Mouse (Mus musculus): Measurements from ENCODE around the gene Rnf11. TPM values are rescaled to one million over a fixed set of nuclear protein-coding genes. Genes with fewer than 3 reads are reported as not detected.

Rnf11 gene
- 100 to 1,000 TPM in 2 of 4 experiments, 10 to 100 TPM in 2; 83.1 to 110 (median 98.7) TPM for total RNA-seq (2022)

DNA sequence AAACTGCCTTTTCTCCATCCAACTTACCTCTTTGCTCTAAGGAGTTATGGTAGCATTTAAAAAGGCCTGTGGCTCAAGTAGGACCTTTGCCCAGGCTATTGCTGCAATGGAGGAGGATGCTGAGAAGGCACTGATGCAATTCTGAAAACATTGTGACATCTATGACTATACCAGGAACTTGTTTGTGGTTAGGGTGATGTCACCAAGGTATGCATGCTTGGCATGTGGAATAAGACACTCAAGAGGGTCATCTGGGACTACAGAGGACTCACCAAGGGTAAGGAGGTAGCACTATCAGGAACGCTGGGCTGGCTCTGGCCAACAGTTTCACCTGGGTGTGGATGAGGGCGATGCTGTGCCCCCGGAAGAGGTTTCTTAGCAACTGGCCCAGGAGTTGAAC, at the start of gene Rnf11:
Rnf11 (minus strand) TSS at position 108 of the 400 bp plus-strand sequence.
- DNase-seq (ENCODE audit: low spot score): no peak

DNA sequence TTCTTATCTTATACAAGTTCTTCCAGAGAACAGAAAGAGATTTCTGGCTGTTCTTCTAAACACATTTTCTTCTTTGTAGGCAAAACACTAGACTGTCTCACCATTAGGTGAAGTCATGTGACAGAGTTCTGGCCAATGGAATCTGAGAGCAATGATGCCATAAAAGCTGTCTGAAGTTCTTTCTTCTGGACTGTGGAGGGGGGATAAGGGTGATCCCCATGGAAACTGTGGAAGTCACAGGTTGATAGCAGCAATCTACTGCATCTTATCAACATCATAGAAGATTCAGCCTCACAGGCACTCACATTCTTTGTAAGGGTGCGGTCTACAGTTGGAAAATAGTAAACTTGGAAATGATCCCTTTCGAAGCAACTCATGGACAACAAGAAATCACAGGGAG, 46.6 kb upstream of the Rnf11 start, which contains the start of gene 4930522H14Rik:
4930522H14Rik (minus strand) TSS at position 187 of the 400 bp plus-strand sequence.
- DNase-seq (ENCODE audit: low spot score): no peak

GRCm38 (mm10) chr4:109530245-109530816, 45.8 kb upstream of the Rnf11 start:
- DNase-seq (ENCODE audit: low spot score): no peak

DNA sequence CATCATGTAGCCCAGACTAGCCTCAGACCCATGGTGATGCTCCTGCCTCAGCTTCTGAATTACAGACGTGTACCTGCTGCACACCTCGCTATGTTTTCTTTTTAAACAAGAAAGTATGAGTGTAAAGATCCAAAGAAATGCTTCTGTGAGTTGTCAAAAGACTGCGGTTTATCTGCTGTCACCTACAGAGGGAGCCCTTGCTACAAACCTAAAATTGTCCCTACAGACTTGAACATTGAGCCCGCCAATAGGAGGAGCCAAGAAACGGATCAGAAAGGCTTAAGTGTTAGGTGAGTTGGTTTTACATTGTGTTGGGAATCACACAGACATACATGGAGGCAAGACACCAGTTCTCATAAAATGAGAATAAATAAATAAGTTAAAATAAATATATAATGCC, 20.4 kb upstream of the Rnf11 start:
- DNase-seq (ENCODE audit: low spot score): peak; percentile 64

GRCm38 (mm10) chr4:109498476-109498875, 13.9 kb upstream of the Rnf11 start:
- DNase-seq (ENCODE audit: low spot score): no peak

DNA sequence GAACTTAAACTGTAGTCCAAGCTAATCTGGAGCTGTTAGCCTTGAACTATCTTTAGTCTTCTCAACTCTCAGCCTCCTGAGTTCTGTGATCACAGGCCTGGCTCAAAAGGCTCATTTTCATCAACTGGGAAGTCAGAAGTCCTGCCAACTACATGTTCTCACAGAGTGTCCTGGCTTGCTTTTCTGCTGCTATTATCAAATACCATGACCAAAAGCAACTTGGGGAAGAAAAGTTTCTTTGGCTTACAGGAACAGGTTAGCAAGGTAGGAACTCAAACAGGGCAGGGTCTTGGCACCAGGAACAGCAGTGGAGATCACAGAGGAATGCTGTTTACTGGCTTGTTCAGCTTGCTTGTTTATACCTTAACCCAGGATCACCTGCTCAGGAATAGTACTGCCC, 9.1 kb upstream of the Rnf11 start:
- peak; percentile 19 for DNase-seq (ENCODE audit: low spot score)

GRCm38 (mm10) chr4:109488812-109489211, 4.3 kb upstream of the Rnf11 start:
- DNase-seq (ENCODE audit: low spot score): no peak

- no peak for DNase-seq (ENCODE audit: low spot score)
Observed at GRCm38 (mm10) chr4:109482701-109483100, 1.8 kb downstream of the Rnf11 start.

DNA sequence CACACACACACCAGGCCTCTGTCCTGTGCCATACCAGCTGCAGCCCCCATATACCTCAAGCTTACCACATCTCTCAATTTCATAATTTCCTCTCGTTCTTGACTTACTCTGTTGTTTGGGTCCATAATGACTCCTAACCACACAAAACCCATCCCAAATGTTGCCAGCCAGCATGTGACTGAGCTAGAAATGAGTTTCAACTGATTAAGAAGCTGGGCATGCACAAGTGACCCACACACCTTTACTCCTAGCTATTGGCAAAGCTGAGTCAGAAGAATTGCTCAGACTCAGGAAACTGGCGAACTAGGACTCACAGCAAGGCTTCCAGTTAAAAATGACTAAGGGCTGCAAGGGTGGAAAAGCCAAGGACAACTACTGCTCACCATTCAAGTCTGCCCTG, 3.1 kb downstream of the Rnf11 start:
- DNase-seq (ENCODE audit: low spot score): no peak

- DNase-seq (ENCODE audit: low spot score): no peak
Observed at GRCm38 (mm10) chr4:109477454-109477853, 7.1 kb downstream of the Rnf11 start.

GRCm38 (mm10) chr4:109476554-109477014, 7.9 kb downstream of the Rnf11 start:
- DNase-seq (ENCODE audit: low spot score): peak; percentile 87

DNA sequence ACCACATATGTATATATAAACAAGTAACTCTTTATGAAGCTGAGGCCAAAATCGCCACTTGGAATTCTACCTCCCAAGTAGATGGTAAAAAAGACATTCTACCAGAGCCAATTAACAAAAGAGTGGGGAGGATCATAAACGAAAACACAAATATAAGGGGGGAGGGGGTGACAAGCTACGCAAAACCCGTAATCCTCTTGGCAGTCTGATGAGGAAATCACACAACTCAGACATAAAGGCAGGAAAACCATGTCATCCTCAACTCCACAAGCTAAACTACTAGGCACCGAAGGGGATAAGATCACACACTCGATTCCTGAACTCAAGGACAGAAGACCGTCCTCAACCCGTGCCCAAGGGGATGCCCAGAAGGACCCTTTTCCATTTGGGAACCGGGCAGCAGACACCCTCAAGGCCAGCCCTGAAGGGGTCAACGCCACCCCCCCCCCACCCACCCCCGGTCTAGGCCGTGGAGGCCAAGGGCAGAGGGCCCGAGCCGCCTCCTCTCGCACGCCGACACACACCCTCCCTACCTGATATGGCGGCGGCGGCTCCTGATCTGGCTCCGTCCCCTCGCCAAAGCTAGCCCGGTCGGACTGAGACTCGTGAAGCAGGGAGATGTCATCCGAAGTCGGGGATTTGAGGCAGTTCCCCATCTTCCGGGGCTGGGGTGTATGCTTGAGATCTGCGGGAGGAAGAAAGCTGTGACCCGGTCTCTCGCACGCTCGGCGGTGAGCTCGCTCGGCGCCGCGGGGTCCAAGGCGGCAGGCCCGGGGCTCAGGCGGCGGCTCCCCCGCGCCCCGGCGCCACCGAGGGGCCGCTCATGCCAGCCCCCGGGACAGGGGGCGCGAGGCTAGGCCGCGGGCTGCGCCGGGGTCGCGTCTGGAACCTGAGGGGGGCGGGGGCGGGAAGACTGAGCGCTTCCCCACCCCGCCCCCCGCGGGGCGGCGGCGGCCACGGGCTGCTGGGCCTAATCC, 8.7 kb downstream of the Rnf11 start:
- peak; percentile 45 for DNase-seq (ENCODE audit: low spot score)

- no peak for DNase-seq (ENCODE audit: low spot score)
Observed at GRCm38 (mm10) chr4:109475078-109475477, 9.4 kb downstream of the Rnf11 start.

DNA sequence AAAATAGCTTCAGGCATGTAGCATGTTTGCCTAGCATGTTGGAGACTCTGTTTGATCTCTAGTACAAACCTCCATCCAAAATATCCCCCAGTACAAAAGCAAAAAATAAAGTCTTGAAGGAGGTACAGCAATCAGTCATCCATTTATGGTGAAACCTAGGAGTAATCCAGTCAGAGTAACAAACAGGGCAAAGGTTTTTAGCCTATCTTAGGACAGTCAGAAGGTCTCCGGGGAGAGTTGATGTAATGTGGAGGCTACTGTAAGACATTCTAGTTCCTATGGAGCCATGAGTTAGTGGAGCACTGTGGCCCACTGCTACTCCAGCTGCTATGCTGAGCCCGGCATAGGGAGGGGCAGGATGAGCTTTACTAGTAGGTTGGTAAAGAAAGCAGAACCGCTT, 12.0 kb downstream of the Rnf11 start:
- DNase-seq (ENCODE audit: low spot score): no peak

- no peak for DNase-seq (ENCODE audit: low spot score)
Observed at GRCm38 (mm10) chr4:109471606-109472005, 12.9 kb downstream of the Rnf11 start.

GRCm38 (mm10) chr4:109467687-109468086, 16.8 kb downstream of the Rnf11 start:
- no peak for DNase-seq (ENCODE audit: low spot score)

DNA sequence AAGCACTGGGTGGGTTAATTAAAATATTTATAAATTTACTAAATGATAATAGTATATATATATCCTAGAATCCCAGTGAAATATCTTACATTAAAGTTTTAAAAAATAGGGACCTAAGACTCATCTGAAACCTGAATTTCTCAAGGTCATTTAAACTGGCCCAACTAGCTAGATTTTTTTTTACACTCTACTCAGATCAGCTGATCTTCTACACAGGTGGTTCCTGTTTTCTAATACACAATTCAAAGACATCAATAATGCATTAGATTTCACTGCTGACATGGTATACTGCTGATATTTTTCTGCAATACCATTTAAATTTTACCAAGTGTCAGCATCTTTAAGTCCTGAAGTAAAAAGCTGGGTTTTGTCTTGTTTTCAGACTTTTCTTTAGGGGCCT, 20.6 kb downstream of the Rnf11 start:
- no peak for DNase-seq (ENCODE audit: low spot score)

DNA sequence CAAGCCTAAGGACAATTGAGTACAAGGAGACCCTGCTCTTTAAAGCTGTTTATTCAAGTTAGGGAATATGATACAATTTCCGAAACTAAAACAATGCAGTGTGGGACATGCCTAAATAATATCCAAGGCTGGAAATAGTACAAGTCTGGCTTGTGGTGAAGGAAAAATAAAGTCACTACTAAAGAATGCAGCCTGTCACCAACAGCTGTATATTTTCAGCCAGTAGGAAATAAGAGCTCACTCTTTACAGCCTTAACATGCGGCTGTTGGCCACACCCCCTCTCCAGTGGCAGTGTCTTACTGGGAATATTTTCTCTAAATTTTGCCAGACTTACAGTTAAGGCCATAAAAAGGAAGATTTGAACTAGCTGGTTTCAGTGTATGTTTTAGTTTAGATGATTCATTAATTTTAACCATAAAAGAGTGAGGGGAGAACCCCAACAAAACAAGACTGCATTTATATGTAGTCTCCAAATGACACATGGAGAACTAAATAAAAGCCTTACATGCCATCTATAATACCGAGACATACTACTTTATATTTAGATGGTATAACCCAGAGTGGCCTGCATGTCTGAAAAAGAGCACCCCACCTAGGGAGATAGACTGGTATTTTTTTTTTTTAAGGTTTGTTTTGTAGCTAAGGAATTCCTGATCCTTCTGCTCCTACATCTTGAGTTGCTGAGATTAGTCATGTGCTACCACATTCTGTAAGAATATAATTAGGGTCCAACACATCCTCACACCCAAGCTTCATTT, 23.9 kb downstream of the Rnf11 start:
- DNase-seq (ENCODE audit: low spot score): peak; percentile 81

DNA sequence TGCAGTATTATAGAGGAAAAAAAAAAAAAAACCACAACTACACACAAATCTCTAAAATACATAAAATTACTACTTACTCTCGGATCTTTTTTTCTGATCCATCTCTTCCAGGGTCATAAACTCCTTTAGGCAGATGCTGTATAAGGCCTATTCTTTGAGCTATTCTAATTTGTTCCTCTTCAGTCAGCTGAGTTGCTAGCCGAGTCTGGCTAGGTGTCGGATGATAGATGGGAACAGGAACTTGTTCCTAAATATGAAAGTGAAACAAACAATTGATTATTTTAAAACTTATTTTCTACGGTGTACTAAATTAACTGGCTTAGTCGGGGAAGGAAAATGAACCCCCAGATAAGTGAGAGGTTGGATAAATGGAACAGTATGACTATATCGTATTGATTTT, 27.7 kb downstream of the Rnf11 start:
- no peak for DNase-seq (ENCODE audit: low spot score)

GRCm38 (mm10) chr4:109448531-109448930, 36.0 kb downstream of the Rnf11 start:
- no peak for DNase-seq (ENCODE audit: low spot score)

DNA sequence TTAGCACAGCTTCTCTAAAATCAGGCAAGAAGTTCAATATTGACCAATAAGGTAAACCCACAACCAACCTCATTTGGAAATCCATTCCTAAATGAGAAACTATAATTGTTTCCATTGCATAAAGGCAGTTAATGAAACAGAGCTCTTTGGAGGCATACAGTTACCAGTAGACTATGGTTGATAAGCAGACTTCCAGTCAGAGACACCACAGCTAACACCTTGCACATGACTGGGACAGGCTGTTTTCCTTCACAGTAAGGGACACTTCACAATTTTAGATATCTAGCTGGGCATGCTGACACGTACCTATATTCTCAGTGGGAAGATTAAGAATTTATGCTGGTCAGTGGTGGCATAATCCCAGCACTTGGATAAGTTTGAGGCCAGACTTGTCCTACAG, 38.6 kb downstream of the Rnf11 start:
- DNase-seq (ENCODE audit: low spot score): no peak

DNA sequence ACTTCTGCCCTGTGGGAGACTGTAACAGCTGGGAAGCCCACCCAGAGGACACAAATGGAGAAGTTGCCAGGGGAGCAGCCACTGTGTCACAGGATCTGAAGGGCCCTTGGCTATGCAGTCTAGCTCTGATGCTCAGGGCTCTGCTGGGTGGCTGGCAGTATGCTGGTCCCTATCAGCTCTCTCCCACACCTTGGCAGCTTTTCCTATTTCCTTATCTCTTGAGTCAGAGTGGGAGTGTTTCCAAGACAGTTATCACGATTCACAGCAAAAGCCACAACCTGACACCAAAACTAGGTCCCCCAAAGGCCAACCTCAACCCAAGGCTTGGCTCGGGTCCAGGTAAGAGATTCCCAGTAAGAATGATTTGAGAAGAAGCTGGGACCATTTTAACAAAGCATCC, 39.1 kb downstream of the Rnf11 start:
- peak; percentile 35 for DNase-seq (ENCODE audit: low spot score)
